ENCODE assay signal across 8 mouse cellular contexts in genomic region chr17:26043249-26043636, GRCm38 (mm10). TPM values are rescaled to one million over a fixed set of nuclear protein-coding genes. Genes with fewer than 3 reads are reported as not detected.
A peak's percentile ranks its signal among the peaks of the same experiment; 100 is the strongest.
DNase-seq lines count a peak whose midpoint lies in the region; ATAC-seq and TF ChIP-seq lines count a peak whose summit lies in the region.

No protein-coding gene starts in this region.

- peak; percentile 56 for TF ChIP-seq CTCF in hindbrain, postnatal 0 days (IDR thresholded peaks at IDR 0.05; ENCODE audit: low read depth)
- no peak for TF ChIP-seq CTCF in olfactory bulb, adult 2 months (IDR thresholded peaks at IDR 0.05; ENCODE audit: insufficient read depth, low read depth, low read length)

- no peaks in the 10 kb centered on the region for H3K9me3 ChIP-seq in hindbrain, postnatal 0 days (ENCODE audit: low read length)

- H3K27me3 ChIP-seq in hindbrain, postnatal 0 days (ENCODE audit: insufficient read depth, low read length), result no peaks in the 10 kb centered on the region

- H3K27ac ChIP-seq in hindbrain, postnatal 0 days, result peak overlapping the region; percentile 93
- peak overlapping the region; percentile 79 for H3K27ac ChIP-seq in olfactory bulb, adult 2 months (ENCODE audit: insufficient read depth, low read depth, low read length)

- peak; percentile 33 for DNase-seq in adrenal gland, adult 8-10 months
- DNase-seq in cerebellum, adult 11 months, result peak; percentile 86
- DNase-seq in gastrocnemius, postnatal 14 days, result peak; percentile 61
- DNase-seq in hindbrain, postnatal 0 days (ENCODE audit: low spot score), result peak; percentile 92
- DNase-seq in left cerebral cortex, postnatal 25 days (ENCODE audit: low spot score in 2 of 2), result peak; percentile 71 to 77
- DNase-seq in spleen, postnatal 4 days (ENCODE audit: low spot score in 2 of 2), result no peak

- ATAC-seq in hindbrain, postnatal 0 days, result peak; percentile 92
- no peak for ATAC-seq in megakaryocyte, adult 5-6 weeks (ENCODE audit: poor library complexity, severe bottlenecking)

- H3K4me2 ChIP-seq in hindbrain, postnatal 0 days (ENCODE audit: low read depth, low read length), result peak overlapping the region; percentile 30

- intact Hi-C loops in gastrocnemius, postnatal 14 days (cut with DNase I; ENCODE audit: low total_unique reads), result no loop called here
- intact Hi-C loops in left cerebral cortex, postnatal 25 days (cut with DNase I), result no loop called here

- 24% methylated on average over 5 of the region's 5 CpGs for WGBS in hindbrain, postnatal 0 days
- 14% methylated on average over 5 of the region's 5 CpGs for WGBS in olfactory bulb, adult 2 months

- no peak overlapping the region for H3K4me3 ChIP-seq in hindbrain, postnatal 0 days (ENCODE audit: low read length)
- no peak overlapping the region; the same call in 1 of the 2 replicates for H3K4me3 ChIP-seq in olfactory bulb, adult 2 months (ENCODE audit: insufficient read depth, low read depth, low read length)

- 0 out of 2 replicates have a peak overlapping the region, but pooled peaks have one; percentile 28 for H3K9ac ChIP-seq in hindbrain, postnatal 0 days (replicated peaks; ENCODE audit: low read length)

- no peak for TF ChIP-seq POLR2A in olfactory bulb, adult 2 months (IDR thresholded peaks at IDR 0.05; ENCODE audit: insufficient read depth, low read depth, low read length)

- peaks cover 26% of the 10 kb centered on the region for H3K4me1 ChIP-seq in hindbrain, postnatal 0 days (ENCODE audit: insufficient read depth, low read length)
- peaks cover 35% of the 10 kb centered on the region for H3K4me1 ChIP-seq in olfactory bulb, adult 2 months (ENCODE audit: control insufficient read depth, insufficient read depth, low read length)

- H3K36me3 ChIP-seq in hindbrain, postnatal 0 days (ENCODE audit: insufficient read depth, low read length), result no peaks in the 10 kb centered on the region; the same call in 1 of the 2 replicates

RNA-seq across cellular contexts. Expression of gene Rab11fip3, which starts 26.1 kb away (rescaled TPM):
- 10 to 100 TPM; 22.7 to 37.2 (median 29.9) TPM for total RNA-seq in adrenal gland, adult 8-10 months (2022)
- 10 to 100 TPM; 39.2 to 41.3 TPM for total RNA-seq in gastrocnemius, postnatal 14 days (2021)
- 34.7 and 41.9 TPM in 2 replicates for total RNA-seq in hindbrain, postnatal 0 days (2014; rRNA removed)
- polyA plus RNA-seq in hindbrain, postnatal 0 days (2015; fragmentation: Nextera tagmentation; extraction: Ambion mirVana), result 16.6 and 17.9 TPM in 2 replicates
- total RNA-seq in left cerebral cortex, postnatal 25 days (2021), result 100 to 1,000 TPM in 1 of 2 experiments, 10 to 100 TPM in 1; 95.8 to 103 TPM
- polyA plus RNA-seq in olfactory bulb, adult 2 months (2012; ENCODE audit: insufficient read depth, insufficient read length, low replicate concordance, missing spikeins), result not detected in 2 replicates
- 0.71 and 1.3 TPM in 2 replicates for total RNA-seq in megakaryocyte, adult 5-6 weeks (2015)
- 0.70 and 2.5 TPM in 2 replicates for total RNA-seq in megakaryocyte, adult 5-6 weeks (2017)

RNA-seq across cellular contexts. Expression of gene Decr2, which starts 46.9 kb away (rescaled TPM):
- total RNA-seq in adrenal gland, adult 8-10 months (2022), result 10 to 100 TPM; 23.0 to 26.8 (median 24.2) TPM
- total RNA-seq in gastrocnemius, postnatal 14 days (2021), result 1 to 10 TPM; 4.0 to 4.5 TPM
- 35.6 and 40.6 TPM in 2 replicates for total RNA-seq in hindbrain, postnatal 0 days (2014; rRNA removed)
- polyA plus RNA-seq in hindbrain, postnatal 0 days (2015; fragmentation: Nextera tagmentation; extraction: Ambion mirVana), result 41.1 and 44.7 TPM in 2 replicates
- total RNA-seq in left cerebral cortex, postnatal 25 days (2021), result 10 to 100 TPM; 26.4 to 27.9 TPM
- not detected in 2 replicates for polyA plus RNA-seq in olfactory bulb, adult 2 months (2012; ENCODE audit: insufficient read depth, insufficient read length, low replicate concordance, missing spikeins)
- total RNA-seq in megakaryocyte, adult 5-6 weeks (2015), result 4.8 and 5.0 TPM in 2 replicates
- 11.9 and 13.3 TPM in 2 replicates for total RNA-seq in megakaryocyte, adult 5-6 weeks (2017)

RNA-seq across cellular contexts. Expression of gene Nme4, which starts 52.2 kb away (rescaled TPM):
- 10 to 100 TPM in 1 of 4 experiments, 1 to 10 TPM in 3; 2.1 to 10.4 (median 6.0) TPM for total RNA-seq in adrenal gland, adult 8-10 months (2022)
- 1 to 10 TPM; 3.0 to 3.9 TPM for total RNA-seq in gastrocnemius, postnatal 14 days (2021)
- 20.1 and 23.3 TPM in 2 replicates for total RNA-seq in hindbrain, postnatal 0 days (2014; rRNA removed)
- polyA plus RNA-seq in hindbrain, postnatal 0 days (2015; fragmentation: Nextera tagmentation; extraction: Ambion mirVana), result 16.0 and 18.3 TPM in 2 replicates
- total RNA-seq in left cerebral cortex, postnatal 25 days (2021), result 1 to 10 TPM; 3.3 to 3.7 TPM
- not detected in 2 replicates for polyA plus RNA-seq in olfactory bulb, adult 2 months (2012; ENCODE audit: insufficient read depth, insufficient read length, low replicate concordance, missing spikeins)
- 2.3 and 3.5 TPM in 2 replicates for total RNA-seq in megakaryocyte, adult 5-6 weeks (2015)
- total RNA-seq in megakaryocyte, adult 5-6 weeks (2017), result 4.2 and 8.2 TPM in 2 replicates

RNA-seq across cellular contexts. Expression of gene Capn15, which starts 57.6 kb away (rescaled TPM):
- total RNA-seq in adrenal gland, adult 8-10 months (2022), result 10 to 100 TPM; 20.1 to 34.6 (median 24.9) TPM
- total RNA-seq in gastrocnemius, postnatal 14 days (2021), result 1 to 10 TPM; 4.3 to 5.9 TPM
- total RNA-seq in hindbrain, postnatal 0 days (2014; rRNA removed), result 35.1 and 41.4 TPM in 2 replicates
- polyA plus RNA-seq in hindbrain, postnatal 0 days (2015; fragmentation: Nextera tagmentation; extraction: Ambion mirVana), result 19.0 and 20.1 TPM in 2 replicates
- 10 to 100 TPM; 47.0 to 51.6 TPM for total RNA-seq in left cerebral cortex, postnatal 25 days (2021)
- not detected in 2 replicates for polyA plus RNA-seq in olfactory bulb, adult 2 months (2012; ENCODE audit: insufficient read depth, insufficient read length, low replicate concordance, missing spikeins)
- total RNA-seq in megakaryocyte, adult 5-6 weeks (2015), result 9.1 and 10.4 TPM in 2 replicates
- total RNA-seq in megakaryocyte, adult 5-6 weeks (2017), result 3.5 and 3.7 TPM in 2 replicates

Comparison
In these comparisons a context has a peak if more than half of its experiments do, and no peak if none do; other contexts are left out.
1. DNase-seq: peak in adrenal gland, adult 8-10 months (single experiment), cerebellum, adult 11 months (single experiment), gastrocnemius, postnatal 14 days (single experiment), hindbrain, postnatal 0 days (single experiment) and left cerebral cortex, postnatal 25 days (2 of 2); none in spleen, postnatal 4 days (0 of 2).
2. RNA of gene Rab11fip3, which starts 26.1 kb away (total RNA-seq): 95.8 to 103 TPM in left cerebral cortex, postnatal 25 days, 39.2 to 41.3 TPM in gastrocnemius, postnatal 14 days, 34.7 to 41.9 TPM in hindbrain, postnatal 0 days and 22.7 to 37.2 TPM in adrenal gland, adult 8-10 months; 0.70 to 2.5 TPM in megakaryocyte, adult 5-6 weeks; every median in the first group is over 4 times any median in the second.